Mouse (Mus musculus): ENCODE data around the gene Prl2c5. TPM values are rescaled to one million over a fixed set of nuclear protein-coding genes. Genes with fewer than 3 reads are reported as not detected.
"Not testable (repeated sequence)": the region's sequence is repeated elsewhere in the genome, so short reads cannot be mapped to it uniquely, and the experiment has no call there.

Gene Prl2c5
- not detected for polyA plus RNA-seq (2017; shearing (Covaris generic))

DNA sequence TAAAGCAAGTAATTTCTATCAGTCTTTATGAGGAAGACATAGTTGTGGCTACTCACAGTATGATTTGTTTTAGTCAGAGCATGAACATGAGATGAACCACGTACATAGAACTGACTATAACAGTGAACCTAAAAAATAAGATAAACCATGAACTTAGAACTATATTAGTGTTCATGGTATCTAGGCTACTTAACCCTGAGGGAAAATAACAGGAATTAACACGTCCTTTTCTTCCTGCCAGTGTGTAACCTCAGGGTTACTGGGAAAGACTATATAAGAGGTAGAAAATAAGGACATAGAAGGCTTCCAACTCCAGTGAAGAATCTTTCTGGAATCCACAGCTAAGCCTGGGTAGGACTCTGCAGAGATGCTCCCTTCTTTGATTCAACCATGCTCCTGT lies at the start of gene Prl2c5:
Gene Prl2c5, plus strand, starts transcription at position 301 of the 400 bp plus-strand sequence.
- ATAC-seq: not testable (repeated sequence)

GRCm38 (mm10) chr13:13162777-13163485 lies 19.6 kb upstream of the Prl2c5 start:
- ATAC-seq: not testable (repeated sequence)

DNA sequence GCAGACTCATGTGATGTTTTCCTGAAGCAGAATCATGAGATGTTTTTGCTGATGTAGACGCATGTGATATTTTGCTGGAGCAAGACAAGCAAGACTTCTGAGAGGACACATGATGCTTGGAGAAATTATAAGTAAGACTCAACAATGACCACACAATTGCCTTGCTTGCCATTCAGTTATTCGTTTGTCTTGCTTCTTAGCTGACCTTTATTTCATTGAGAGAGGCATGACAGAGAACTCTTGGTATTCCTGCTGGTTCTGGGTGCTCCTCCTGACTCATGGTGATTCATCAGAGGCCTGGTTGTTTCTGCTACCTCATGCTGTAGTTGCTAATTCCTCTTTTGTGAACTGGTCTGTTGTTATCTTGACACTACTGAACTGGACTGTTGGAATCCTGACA lies 13.9 kb upstream of the Prl2c5 start:
- ATAC-seq: not testable (repeated sequence)

DNA sequence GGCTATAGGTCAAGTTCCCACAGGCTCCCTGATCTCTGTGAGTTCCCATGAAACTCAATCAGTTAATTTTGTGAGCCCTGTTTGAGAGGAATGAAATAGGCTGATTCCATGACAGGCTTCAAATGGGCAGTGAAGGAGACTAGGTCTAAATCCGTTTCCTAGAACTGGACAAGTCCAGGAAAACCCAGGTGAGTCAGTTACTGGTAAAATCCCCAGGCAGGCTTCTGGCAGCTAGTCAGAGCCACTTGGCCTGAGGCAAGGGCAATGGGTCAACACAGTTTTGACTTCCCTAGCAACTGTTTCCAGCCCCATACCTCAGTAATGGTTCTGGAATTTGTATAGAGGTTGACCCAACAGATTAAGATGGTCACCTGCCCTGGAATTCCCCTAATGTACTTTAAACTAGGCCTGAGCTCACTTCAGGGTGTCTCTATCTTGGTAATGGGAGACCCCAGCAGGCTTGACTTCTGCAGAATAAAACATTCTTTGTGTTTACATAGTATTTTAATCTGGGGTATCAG lies 8.8 kb upstream of the Prl2c5 start:
- not testable (repeated sequence) for ATAC-seq

DNA sequence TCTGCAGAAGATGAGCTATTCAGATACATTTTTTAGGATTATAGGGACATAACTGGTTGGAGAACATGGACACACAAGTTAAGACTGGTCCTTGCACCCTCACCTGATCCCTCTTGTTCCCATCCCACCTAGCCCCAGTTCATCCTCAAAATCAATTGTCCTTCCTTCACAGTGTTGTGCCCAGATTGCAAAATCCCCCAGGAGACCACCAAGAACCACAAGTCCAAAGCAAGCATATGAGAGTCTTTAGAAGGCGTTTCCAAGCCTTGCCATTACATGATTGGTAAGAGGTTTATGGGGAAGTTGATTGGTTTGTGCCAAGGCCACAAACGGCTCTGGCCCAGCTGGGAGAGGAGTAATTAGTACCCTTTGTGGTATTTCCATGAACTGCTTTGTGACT lies 6.8 kb upstream of the Prl2c5 start:
- not testable (repeated sequence) for ATAC-seq

DNA sequence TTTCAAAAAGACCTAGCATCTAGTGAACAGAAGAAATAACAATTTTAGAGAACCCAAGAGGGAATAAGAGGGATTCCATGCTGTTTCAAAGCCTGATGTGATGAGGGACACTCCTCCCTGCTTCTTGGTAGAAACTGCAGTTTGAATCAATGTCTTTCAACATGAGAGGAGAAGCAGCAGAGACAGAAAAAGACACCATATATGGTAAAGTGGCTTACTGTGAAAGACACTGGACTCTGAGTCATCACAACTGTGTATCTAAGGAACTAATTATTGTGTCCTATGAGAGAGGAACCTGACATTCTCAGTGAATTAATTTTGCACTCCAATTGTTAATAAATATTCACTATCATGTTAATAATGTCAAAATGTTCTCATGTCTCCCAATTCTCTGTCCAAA lies 28.7 kb downstream of the Prl2c5 start:
- ATAC-seq: not testable (repeated sequence)

- not testable (repeated sequence) for ATAC-seq
These were observed 33.8 kb downstream of the Prl2c5 start for GRCm38 (mm10) chr13:13216363-13216762.

- ATAC-seq: not testable (repeated sequence)
These were observed 37.7 kb downstream of the Prl2c5 start for GRCm38 (mm10) chr13:13220231-13220630.

GRCm38 (mm10) chr13:13237456-13237855 lies 54.9 kb downstream of the Prl2c5 start:
- not testable (repeated sequence) for ATAC-seq

Other genes with a start within 250 kb of the Prl2c5 start
- gene Prl2c2, start 177.3 kb upstream of the Prl2c5 start, polyA plus RNA-seq (2017; shearing (Covaris generic)): not detected
- gene Gpr137b, start 211.3 kb downstream of the Prl2c5 start, polyA plus RNA-seq (2017; shearing (Covaris generic)): 1 to 10 TPM; 1.1 to 8.5 TPM